Mouse (Mus musculus) kidney, postnatal 0 days (tissue): ENCODE measurements at regions not wholly inside any gene's neighbourhood (a gene's known extent, or its start where the extent isn't known, plus 50 kb on each side); places are given as distances from the start of the nearest gene placed in this dataset.

Experiments used
- ATAC-seq: fragments of 200-750 bp; cut with Nextera tagmentation; replicated peaks from 2 replicates; pipeline ENCODE4 v1.8.0; 2017; ENCODE audit warnings: low read depth, moderate number of reproducible peaks, moderate TSS enrichment, moderate library complexity; ENCODE audit not compliant: low FRiP score
- DNase-seq: peaks from one replicate; pipeline ENCODE4 v3.0.0-alpha.2; 2016; ENCODE audit warnings: low spot score
- H3K27ac ChIP-seq: fragments of 300-500 bp; sonication (generic); 2 replicates; pipeline ENCODE4 v1.5.1; 2014; ENCODE audit warnings: mild to moderate bottlenecking
- H3K27me3 ChIP-seq: fragments of 300-500 bp; sonication (generic); 2 replicates; pipeline ENCODE4 v1.6.1; 2014; ENCODE audit warnings: low read length, mixed read lengths; ENCODE audit not compliant: insufficient read depth
- H3K36me3 ChIP-seq: fragments of 300-500 bp; sonication (generic); 2 replicates; pipeline ENCODE4 v1.6.1; 2014; ENCODE audit warnings: low read length, mixed read lengths; ENCODE audit not compliant: insufficient read depth
- H3K4me1 ChIP-seq: fragments of 300-500 bp; sonication (generic); replicated peaks from 2 replicates; pipeline ENCODE4 v1.6.1; 2014; ENCODE audit warnings: antibody characterized with exemption, low read length, mixed read lengths; ENCODE audit not compliant: insufficient read depth
- H3K4me2 ChIP-seq: fragments of 300-500 bp; sonication (generic); 2 replicates; pipeline ENCODE4 v1.6.1; 2014; ENCODE audit warnings: mild to moderate bottlenecking, low read length, moderate library complexity, mixed read lengths
- H3K4me3 ChIP-seq: fragments of 300-500 bp; sonication (generic); replicated peaks from 2 replicates; pipeline ENCODE4 v1.5.1; 2014; ENCODE audit warnings: low read depth, low read length
- H3K9ac ChIP-seq: fragments of 300-500 bp; sonication (generic); 2 replicates; pipeline ENCODE4 v1.6.1; 2014; ENCODE audit warnings: low read depth, low read length
- H3K9me3 ChIP-seq: fragments of 300-500 bp; sonication (generic); replicated peaks from 2 replicates; pipeline ENCODE4 v1.6.1; 2016; ENCODE audit warnings: low read length, inconsistent platforms, mixed read lengths
- CTCF ChIP-seq: IDR thresholded peaks from 2 replicates; pipeline ENCODE4 v1.5.1; 2016; ENCODE audit warnings: antibody characterized with exemption, low read depth, mild to moderate bottlenecking, moderate library complexity
- WGBS: fragments of 180-500 bp; shearing (Covaris S2); extraction: QIAGEN DNeasy Blood & Tissue Kit; methylation state at CpG from one replicate; pipeline ENCODE4 v1.1.7; 2014; 5-methylcytosine and 5-hydroxymethylcytosine counted together

GRCm38 (mm10) chr13:97626116-97626515 lies 134.3 kb downstream of the Gm10260 start:
- WGBS = 79% methylated on average over 5 of the region's 5 CpGs
- ATAC-seq (no peak), DNase-seq (no peak)
- Histone ChIP-seq H3K4me3 (no peak overlapping the region), H3K36me3 (no peaks in the 10 kb centered on the region), H3K9me3 (no peaks in the 10 kb centered on the region), H3K4me2 (no peak overlapping the region), H3K4me1 (no peaks in the 10 kb centered on the region), H3K9ac (no peak overlapping the region), H3K27ac (no peak overlapping the region), H3K27me3 (no peaks in the 10 kb centered on the region)
- no peak for TF ChIP-seq CTCF

- no peaks in the 10 kb centered on the region for H3K4me1 ChIP-seq
- no peak overlapping the region for H3K27ac ChIP-seq
- H3K27me3 ChIP-seq = no peaks in the 10 kb centered on the region
- no peaks in the 10 kb centered on the region for H3K36me3 ChIP-seq
- DNase-seq (no peak), ATAC-seq (no peak)
- WGBS = 69% methylated on average over 4 of the region's 4 CpGs
- no peak overlapping the region for H3K9ac ChIP-seq
- H3K4me3 ChIP-seq = no peak overlapping the region
- H3K9me3 ChIP-seq = no peaks in the 10 kb centered on the region
- H3K4me2 ChIP-seq = no peak overlapping the region
- no peak for TF ChIP-seq CTCF
Measured at GRCm38 (mm10) chr13:97625391-97625790, 135.0 kb downstream of the Gm10260 start.

GRCm38 (mm10) chr13:97618190-97618586 lies 142.2 kb downstream of the Gm10260 start:
- Histone ChIP-seq H3K36me3 (no peaks in the 10 kb centered on the region), H3K27ac (peak overlapping the region; percentile 76), H3K9ac (no peak overlapping the region), H3K27me3 (no peaks in the 10 kb centered on the region), H3K4me2 (peak overlapping the region; percentile 23; the same call in 1 of the 2 replicates), H3K4me3 (no peak overlapping the region), H3K9me3 (no peaks in the 10 kb centered on the region), H3K4me1 (no peaks in the 10 kb centered on the region)
- TF ChIP-seq CTCF = no peak
- WGBS = 49% methylated on average over 6 of the region's 6 CpGs
- peak; percentile 31 for DNase-seq
- no peak for ATAC-seq

- WGBS = 24% methylated on average over 13 of the region's 13 CpGs
- Histone ChIP-seq H3K9ac (no peak overlapping the region), H3K4me3 (no peak overlapping the region), H3K36me3 (no peaks in the 10 kb centered on the region), H3K9me3 (no peaks in the 10 kb centered on the region), H3K27me3 (no peaks in the 10 kb centered on the region), H3K4me2 (peak overlapping the region; percentile 23; the same call in 1 of the 2 replicates), H3K4me1 (no peaks in the 10 kb centered on the region), H3K27ac (peak overlapping the region; percentile 76)
- peak; percentile 82; the same call in 1 of the 2 replicates for ATAC-seq
- no peak for TF ChIP-seq CTCF
- peak; percentile 97 for DNase-seq
Measured at GRCm38 (mm10) chr13:97617511-97618189, 142.8 kb downstream of the Gm10260 start.

GRCm38 (mm10) chr13:97616919-97617318 lies 143.5 kb downstream of the Gm10260 start:
- Histone ChIP-seq H3K27ac (no peak overlapping the region), H3K27me3 (no peaks in the 10 kb centered on the region), H3K9me3 (no peaks in the 10 kb centered on the region), H3K36me3 (no peaks in the 10 kb centered on the region), H3K4me1 (no peaks in the 10 kb centered on the region), H3K4me2 (no peak overlapping the region), H3K4me3 (no peak overlapping the region), H3K9ac (no peak overlapping the region)
- no peak for TF ChIP-seq CTCF
- DNase-seq = no peak
- no peak for ATAC-seq

GRCm38 (mm10) chr13:97607221-97607723 lies 153.2 kb downstream of the Gm10260 start:
- WGBS = 8% methylated on average over 11 of the region's 11 CpGs
- H3K4me1 ChIP-seq = no peaks in the 10 kb centered on the region; the same call in none of the 2 replicates

More at GRCm38 (mm10) chr13:97607221-97607723, 153.2 kb downstream of the Gm10260 start:
- no peaks in the 10 kb centered on the region for H3K36me3 ChIP-seq
- peak; percentile 68 for TF ChIP-seq CTCF
- H3K9me3 ChIP-seq = no peaks in the 10 kb centered on the region
- no peaks in the 10 kb centered on the region for H3K27me3 ChIP-seq
- peak overlapping the region; percentile 6; the same call in 1 of the 2 replicates for H3K27ac ChIP-seq
- H3K4me2 ChIP-seq = no peak overlapping the region
- no peak overlapping the region for H3K9ac ChIP-seq
- ATAC-seq (peak; percentile 88), DNase-seq (peak; percentile 95)
- no peak overlapping the region for H3K4me3 ChIP-seq
